Mouse (Mus musculus): ENCODE results near the gene Ccrl2. TPM values are rescaled to one million over a fixed set of nuclear protein-coding genes. Genes with fewer than 3 reads are reported as not detected.
A peak's percentile ranks its signal among the peaks of the same experiment; 100 is the strongest.

The Ccrl2 gene
- total and polyA plus RNA-seq, 3 experiments = 5.3 to 13.0 (median 9.0) TPM

GRCm38 (mm10) chr9:111026791-111027190, 30.5 kb downstream of the Ccrl2 start:
- no peak overlapping the region for H3K27ac ChIP-seq (ENCODE audit: insufficient read depth, low read depth)
- H3K9me3 ChIP-seq (replicated peaks; ENCODE audit: low read length) = no peaks in the 10 kb centered on the region
- H3K9ac ChIP-seq (ENCODE audit: insufficient read depth, low read depth) = no peak overlapping the region
- H3K4me1 ChIP-seq (ENCODE audit: control insufficient read depth in 1 of 2, insufficient read depth in 2 of 2) = peaks cover 3 to 4% of the 10 kb centered on the region in 2 experiments; a peak in 1 of 4 replicates
- TF ChIP-seq IRF4 (IDR thresholded peaks at IDR 0.05; ENCODE audit: low read depth, low read length) = peak; percentile 9; the same call in 1 of the 2 replicates
- no peak for TF ChIP-seq TCF12 (IDR thresholded peaks at IDR 0.05; ENCODE audit: low read depth, low read length)
- no peaks in the 10 kb centered on the region for H3K79me2 ChIP-seq (replicated peaks; ENCODE audit: control insufficient read depth, extremely low read depth, insufficient read depth, poor library complexity, severe bottlenecking)
- in situ Hi-C loops (cut with MboI; ENCODE audit: low pct_ligation_motif_present, low pct_unique_long_range_greater_than_20kb, low sequenced_read_pairs) (no loop called here), dilution Hi-C loops (cut with MboI; ENCODE audit: extremely low pct_ligation_motif_present, extremely low pct_unique_long_range_greater_than_20kb, low sequenced_read_pairs) (no loop called here)
- H3K4me3 ChIP-seq (replicated peaks in 1 of 3; ENCODE audit: low read depth in 2 of 3, low read length in 2 of 3, poor library complexity in 1 of 3) = no peak overlapping the region
- H3K36me3 ChIP-seq (replicated peaks in 1 of 2; ENCODE audit: control insufficient read depth in 1 of 2, insufficient read depth in 1 of 2, low read length in 1 of 2) = no peaks in the 10 kb centered on the region
- no peaks in the 10 kb centered on the region for H3K27me3 ChIP-seq (replicated peaks)
- no peak for DNase-seq (ENCODE audit: extremely low read depth)
- no peak overlapping the region for H3K4me2 ChIP-seq (ENCODE audit: insufficient read depth, low read depth, poor library complexity, severe bottlenecking)

GRCm38 (mm10) chr9:111019022-111019421, 38.3 kb downstream of the Ccrl2 start, which contains the start of gene Ltf:
Gene Ltf, plus strand, starts transcription at chr9:111019271.
- Histone ChIP-seq H3K36me3 (replicated peaks in 1 of 2; ENCODE audit: control insufficient read depth in 1 of 2, insufficient read depth in 1 of 2, low read length in 1 of 2) (no peaks in the 10 kb centered on the region), H3K27me3 (replicated peaks) (no peaks in the 10 kb centered on the region), H3K9me3 (replicated peaks; ENCODE audit: low read length) (no peaks in the 10 kb centered on the region), H3K4me2 (ENCODE audit: insufficient read depth, low read depth, poor library complexity, severe bottlenecking) (no peak within 1 kb of the TSS), H3K9ac (ENCODE audit: insufficient read depth, low read depth) (no peak within 1 kb of the TSS), H3K27ac (ENCODE audit: insufficient read depth, low read depth) (no peak within 1 kb of the TSS), H3K4me1 (ENCODE audit: control insufficient read depth in 1 of 2, insufficient read depth in 2 of 2) (peaks cover 0 to 28% of the 10 kb centered on the region in 2 experiments; a peak in 3 of 4 replicates), H3K4me3 (replicated peaks in 1 of 3; ENCODE audit: low read depth in 2 of 3, low read length in 2 of 3, poor library complexity in 1 of 3) (no peak within 1 kb of the TSS), H3K79me2 (replicated peaks; ENCODE audit: control insufficient read depth, extremely low read depth, insufficient read depth, poor library complexity, severe bottlenecking) (no peaks in the 10 kb centered on the region)
- TF ChIP-seq ZC3H11A (IDR thresholded peaks at IDR 0.05; ENCODE audit: low read depth, low read length) (no peak), IRF4 (IDR thresholded peaks at IDR 0.05; ENCODE audit: low read depth, low read length) (no peak), MYC (IDR thresholded peaks at IDR 0.05; ENCODE audit: low read depth, low read length) (no peak), CHD1 (IDR thresholded peaks at IDR 0.05; ENCODE audit: low read depth, low read length) (no peak), POLR2AphosphoS2 (IDR thresholded peaks at IDR 0.05; ENCODE audit: low read depth, low read length) (no peak), SMC3 (IDR thresholded peaks at IDR 0.05; ENCODE audit: low read depth, low read length) (no peak), CHD2 (IDR thresholded peaks at IDR 0.05; ENCODE audit: low read length) (no peak), USF2 (conservative IDR thresholded peaks at IDR 0.05; ENCODE audit: low read depth, low read length) (no peak), MXI1 (IDR thresholded peaks at IDR 0.05; ENCODE audit: low read depth, low read length) (no peak), ZKSCAN1 (IDR thresholded peaks at IDR 0.05; ENCODE audit: borderline replicate concordance, low read depth, low read length) (no peak), TBP (conservative IDR thresholded peaks at IDR 0.05; ENCODE audit: low read depth, low read length) (no peak), MAX (IDR thresholded peaks at IDR 0.05; ENCODE audit: low read length) (no peak), GABPA (IDR thresholded peaks at IDR 0.05; ENCODE audit: insufficient replicate concordance, low read depth, low read length) (no peak), MAZ (IDR thresholded peaks at IDR 0.05; ENCODE audit: low read depth, low read length) (no peak), POLR2A (IDR thresholded peaks at IDR 0.05; ENCODE audit: low read depth, low read length) (no peak), ZNF384 (IDR thresholded peaks at IDR 0.05; ENCODE audit: low read depth, low read length) (no peak), ELF1 (IDR thresholded peaks at IDR 0.05; ENCODE audit: low read depth, low read length) (no peak), MEF2A (IDR thresholded peaks at IDR 0.05; ENCODE audit: borderline replicate concordance, low read depth, low read length) (no peak), MAFK (IDR thresholded peaks at IDR 0.05; ENCODE audit: insufficient replicate concordance, low read length) (no peak)
- in situ Hi-C loops (cut with MboI; ENCODE audit: low pct_ligation_motif_present, low pct_unique_long_range_greater_than_20kb, low sequenced_read_pairs) = no loop called here
- dilution Hi-C loops (cut with MboI; ENCODE audit: extremely low pct_ligation_motif_present, extremely low pct_unique_long_range_greater_than_20kb, low sequenced_read_pairs) = no loop called here
- DNase-seq (ENCODE audit: extremely low read depth) = no peak
